In genomic region chr17:26068024-26068830, GRCm38 (mm10) we compare ENCODE assay signal across 7 mouse cellular contexts. TPM values are rescaled to one million over a fixed set of nuclear protein-coding genes. Genes with fewer than 3 reads are reported as not detected.
DNase-seq lines count a peak whose midpoint lies in the region; ATAC-seq and TF ChIP-seq lines count a peak whose summit lies in the region.

No protein-coding gene starts in this region.

- H3K9ac ChIP-seq in embryonic facial prominence, embryonic 12.5 days: peak overlapping the region; percentile 89
- H3K9ac ChIP-seq in heart, embryonic 14.5 days (ENCODE audit: low read length): peak overlapping the region; percentile 85
- H3K9ac ChIP-seq in limb, embryonic 12.5 days (replicated peaks): peak overlapping the region; percentile 82
- H3K9ac ChIP-seq in midbrain, postnatal 0 days (replicated peaks; ENCODE audit: low read length, poor library complexity, severe bottlenecking): peak overlapping the region; percentile 83

- H3K4me2 ChIP-seq in embryonic facial prominence, embryonic 12.5 days (replicated peaks): peak overlapping the region; percentile 100
- peak overlapping the region; percentile 99 for H3K4me2 ChIP-seq in heart, embryonic 14.5 days (ENCODE audit: low read length)
- H3K4me2 ChIP-seq in limb, embryonic 12.5 days: peak overlapping the region; percentile 99
- peak overlapping the region; percentile 99 for H3K4me2 ChIP-seq in midbrain, postnatal 0 days (ENCODE audit: low read depth, low read length, poor library complexity, severe bottlenecking)

- peaks cover 21% of the 10 kb centered on the region for H3K4me1 ChIP-seq in thymus, adult 2 months (replicated peaks; ENCODE audit: control insufficient read depth, insufficient read depth, low read length)
- peaks cover 42% of the 10 kb centered on the region for H3K4me1 ChIP-seq in embryonic facial prominence, embryonic 12.5 days
- peaks cover 23 to 45% of the 10 kb centered on the region in 2 experiments for H3K4me1 ChIP-seq in heart, embryonic 14.5 days (ENCODE audit: control insufficient read depth in 2 of 2, insufficient read depth in 2 of 2, low read length in 2 of 2)
- peaks cover 36% of the 10 kb centered on the region for H3K4me1 ChIP-seq in limb, embryonic 12.5 days (replicated peaks)
- H3K4me1 ChIP-seq in midbrain, postnatal 0 days (ENCODE audit: insufficient read depth, low read length): peaks cover 14% of the 10 kb centered on the region; the same call in 1 of the 2 replicates

- peak overlapping the region; percentile 84 for H3K4me3 ChIP-seq in thymus, adult 2 months (ENCODE audit: control insufficient read depth, insufficient read depth, low read length)
- peak overlapping the region; percentile 83 for H3K4me3 ChIP-seq in embryonic facial prominence, embryonic 12.5 days
- H3K4me3 ChIP-seq in heart, embryonic 14.5 days (ENCODE audit: control insufficient read depth in 1 of 2, insufficient read depth in 1 of 2, low read depth in 1 of 2, low read length in 2 of 2): peak overlapping the region; percentile 76 to 88
- H3K4me3 ChIP-seq in limb, embryonic 12.5 days (replicated peaks): peak overlapping the region; percentile 88
- H3K4me3 ChIP-seq in midbrain, postnatal 0 days (ENCODE audit: low read depth, low read length): peak overlapping the region; percentile 68

- DNase-seq in thymus, adult 2 months: peak; percentile 4
- DNase-seq in thymus, adult 18-20 months: no peak
- peak; percentile 10 for DNase-seq in midbrain, postnatal 0 days (ENCODE audit: low spot score)
- no peak for DNase-seq in urinary bladder, postnatal 36 days (ENCODE audit: low spot score in 2 of 2)

- no peak for TF ChIP-seq POLR2A in thymus, adult 2 months (IDR thresholded peaks at IDR 0.05; ENCODE audit: control insufficient read depth, extremely low read depth, insufficient read depth, low read length, poor library complexity)

- no peak overlapping the region for H3K27ac ChIP-seq in thymus, adult 2 months (ENCODE audit: control insufficient read depth, insufficient read depth, low read length)
- H3K27ac ChIP-seq in embryonic facial prominence, embryonic 12.5 days: 0 out of 2 replicates have a peak overlapping the region, but pooled peaks have one; percentile 74
- 0 out of 4 replicates have a peak overlapping the region, but pooled peaks of 1 of the 2 experiments have one; percentile 79 for H3K27ac ChIP-seq in heart, embryonic 14.5 days (replicated peaks in 1 of 2; ENCODE audit: control insufficient read depth in 1 of 2, insufficient read depth in 1 of 2, low read depth in 2 of 2, low read length in 2 of 2)
- no peak overlapping the region for H3K27ac ChIP-seq in limb, embryonic 12.5 days
- peak overlapping the region; percentile 94 for H3K27ac ChIP-seq in midbrain, postnatal 0 days (ENCODE audit: low read depth, low read length)

- H3K27me3 ChIP-seq in thymus, adult 2 months (ENCODE audit: control insufficient read depth, insufficient read depth, low read length): no peaks in the 10 kb centered on the region; the same call in 1 of the 2 replicates
- no peaks in the 10 kb centered on the region; the same call in 1 of the 2 replicates for H3K27me3 ChIP-seq in embryonic facial prominence, embryonic 12.5 days
- no peaks in the 10 kb centered on the region for H3K27me3 ChIP-seq in heart, embryonic 14.5 days (ENCODE audit: control insufficient read depth, insufficient read depth, low read length)
- H3K27me3 ChIP-seq in limb, embryonic 12.5 days: peaks cover 25% of the 10 kb centered on the region
- H3K27me3 ChIP-seq in midbrain, postnatal 0 days (ENCODE audit: insufficient read depth, low read length): no peaks in the 10 kb centered on the region

- ATAC-seq in embryonic facial prominence, embryonic 12.5 days (ENCODE audit: insufficient number of reproducible peaks, insufficient read depth, low FRiP score, low TSS enrichment): no peak
- peak; percentile 1; the same call in 1 of the 2 replicates for ATAC-seq in heart, embryonic 14.5 days (ENCODE audit: insufficient number of reproducible peaks, insufficient read depth, low FRiP score, low read depth)
- ATAC-seq in limb, embryonic 12.5 days (ENCODE audit: insufficient number of reproducible peaks, insufficient read depth, low FRiP score, low TSS enrichment, low read depth): no peak
- ATAC-seq in midbrain, postnatal 0 days (ENCODE audit: low FRiP score): peak; percentile 4; the same call in 1 of the 2 replicates

- 22% methylated on average over 44 of the region's 44 CpGs for WGBS in thymus, adult 2 months
- WGBS in embryonic facial prominence, embryonic 12.5 days: 1% methylated on average over 44 of the region's 44 CpGs
- 2% methylated on average over 44 of the region's 44 CpGs for WGBS in heart, embryonic 14.5 days
- WGBS in limb, embryonic 12.5 days: under 1% methylated on average over 44 of the region's 44 CpGs
- WGBS in midbrain, postnatal 0 days: under 1% methylated on average over 44 of the region's 44 CpGs

- H3K9me3 ChIP-seq in embryonic facial prominence, embryonic 12.5 days: no peaks in the 10 kb centered on the region
- H3K9me3 ChIP-seq in heart, embryonic 14.5 days (ENCODE audit: control insufficient read depth, low read length): no peaks in the 10 kb centered on the region
- H3K9me3 ChIP-seq in limb, embryonic 12.5 days: no peaks in the 10 kb centered on the region
- H3K9me3 ChIP-seq in midbrain, postnatal 0 days (ENCODE audit: low read length): no peaks in the 10 kb centered on the region

- H3K36me3 ChIP-seq in thymus, adult 2 months (ENCODE audit: control insufficient read depth, insufficient read depth, low read length): no peaks in the 10 kb centered on the region
- peaks cover 19% of the 10 kb centered on the region for H3K36me3 ChIP-seq in embryonic facial prominence, embryonic 12.5 days
- H3K36me3 ChIP-seq in heart, embryonic 14.5 days (ENCODE audit: control insufficient read depth, insufficient read depth, low read length): no peaks in the 10 kb centered on the region; the same call in 1 of the 2 replicates
- H3K36me3 ChIP-seq in limb, embryonic 12.5 days: peaks cover 23% of the 10 kb centered on the region
- H3K36me3 ChIP-seq in midbrain, postnatal 0 days (ENCODE audit: insufficient read depth, low read length): peaks cover 6% of the 10 kb centered on the region

- no peak for TF ChIP-seq CTCF in thymus, adult 2 months (IDR thresholded peaks at IDR 0.05; ENCODE audit: borderline replicate concordance, control insufficient read depth, extremely low read depth, insufficient read depth, low read length, poor library complexity)
- TF ChIP-seq CTCF in midbrain, postnatal 0 days (IDR thresholded peaks at IDR 0.05): no peak

RNA-seq across cellular contexts. Expression of gene Rab11fip3, which starts 1.1 kb away (rescaled TPM):
- 25.2 and 26.2 TPM in 2 replicates for polyA plus RNA-seq in thymus, adult 2 months (2012; rRNA removed)
- 30.4 and 33.1 TPM in 2 replicates for polyA plus RNA-seq in embryonic facial prominence, embryonic 12.5 days (2016; fragmentation: Nextera tagmentation; extraction: Ambion mirVana)
- polyA plus RNA-seq in heart, embryonic 14.5 days (2014; fragmentation: Nextera tagmentation; extraction: Ambion mirVana): 12.3 and 12.8 TPM in 2 replicates
- polyA plus RNA-seq in limb, embryonic 12.5 days (2016; fragmentation: Nextera tagmentation; extraction: Ambion mirVana): 25.0 and 26.9 TPM in 2 replicates
- total RNA-seq in midbrain, postnatal 0 days (2014; rRNA removed): 34.7 and 35.7 TPM in 2 replicates
- polyA plus RNA-seq in midbrain, postnatal 0 days (2015; fragmentation: Nextera tagmentation; extraction: Ambion mirVana): 14.8 and 18.3 TPM in 2 replicates

RNA-seq across cellular contexts. Expression of gene Decr2, which starts 21.9 kb away (rescaled TPM):
- polyA plus RNA-seq in thymus, adult 2 months (2012; rRNA removed): 10.0 and 11.5 TPM in 2 replicates
- polyA plus RNA-seq in embryonic facial prominence, embryonic 12.5 days (2016; fragmentation: Nextera tagmentation; extraction: Ambion mirVana): 38.5 and 39.0 TPM in 2 replicates
- polyA plus RNA-seq in heart, embryonic 14.5 days (2014; fragmentation: Nextera tagmentation; extraction: Ambion mirVana): 33.0 and 39.5 TPM in 2 replicates
- polyA plus RNA-seq in limb, embryonic 12.5 days (2016; fragmentation: Nextera tagmentation; extraction: Ambion mirVana): 29.4 and 31.7 TPM in 2 replicates
- total RNA-seq in midbrain, postnatal 0 days (2014; rRNA removed): 38.0 and 41.1 TPM in 2 replicates
- 42.3 and 44.4 TPM in 2 replicates for polyA plus RNA-seq in midbrain, postnatal 0 days (2015; fragmentation: Nextera tagmentation; extraction: Ambion mirVana)

RNA-seq across cellular contexts. Expression of gene Nme4, which starts 27.2 kb away (rescaled TPM):
- polyA plus RNA-seq in thymus, adult 2 months (2012; rRNA removed): 30.9 and 33.1 TPM in 2 replicates
- polyA plus RNA-seq in embryonic facial prominence, embryonic 12.5 days (2016; fragmentation: Nextera tagmentation; extraction: Ambion mirVana): 122 and 128 TPM in 2 replicates
- polyA plus RNA-seq in heart, embryonic 14.5 days (2014; fragmentation: Nextera tagmentation; extraction: Ambion mirVana): 58.5 and 68.2 TPM in 2 replicates
- 124 and 132 TPM in 2 replicates for polyA plus RNA-seq in limb, embryonic 12.5 days (2016; fragmentation: Nextera tagmentation; extraction: Ambion mirVana)
- 6.4 and 7.7 TPM in 2 replicates for total RNA-seq in midbrain, postnatal 0 days (2014; rRNA removed)
- 9.2 and 10.2 TPM in 2 replicates for polyA plus RNA-seq in midbrain, postnatal 0 days (2015; fragmentation: Nextera tagmentation; extraction: Ambion mirVana)

RNA-seq across cellular contexts. Expression of gene Tmem8, which starts 44.9 kb away (rescaled TPM):
- 38.2 and 43.2 TPM in 2 replicates for polyA plus RNA-seq in thymus, adult 2 months (2012; rRNA removed)
- polyA plus RNA-seq in embryonic facial prominence, embryonic 12.5 days (2016; fragmentation: Nextera tagmentation; extraction: Ambion mirVana): 0.99 and 1.3 TPM in 2 replicates
- 0.44 and 0.58 TPM in 2 replicates for polyA plus RNA-seq in heart, embryonic 14.5 days (2014; fragmentation: Nextera tagmentation; extraction: Ambion mirVana)
- polyA plus RNA-seq in limb, embryonic 12.5 days (2016; fragmentation: Nextera tagmentation; extraction: Ambion mirVana): 0.55 and 0.87 TPM in 2 replicates
- 9.0 and 9.5 TPM in 2 replicates for total RNA-seq in midbrain, postnatal 0 days (2014; rRNA removed)
- polyA plus RNA-seq in midbrain, postnatal 0 days (2015; fragmentation: Nextera tagmentation; extraction: Ambion mirVana): 3.5 TPM in 2 replicates

RNA-seq across cellular contexts. Expression of gene Mrpl28, which starts 55.1 kb away (rescaled TPM):
- 80.0 and 82.6 TPM in 2 replicates for polyA plus RNA-seq in thymus, adult 2 months (2012; rRNA removed)
- 204 and 216 TPM in 2 replicates for polyA plus RNA-seq in embryonic facial prominence, embryonic 12.5 days (2016; fragmentation: Nextera tagmentation; extraction: Ambion mirVana)
- 224 and 237 TPM in 2 replicates for polyA plus RNA-seq in heart, embryonic 14.5 days (2014; fragmentation: Nextera tagmentation; extraction: Ambion mirVana)
- polyA plus RNA-seq in limb, embryonic 12.5 days (2016; fragmentation: Nextera tagmentation; extraction: Ambion mirVana): 203 and 218 TPM in 2 replicates
- 95.0 and 117 TPM in 2 replicates for total RNA-seq in midbrain, postnatal 0 days (2014; rRNA removed)
- 165 and 179 TPM in 2 replicates for polyA plus RNA-seq in midbrain, postnatal 0 days (2015; fragmentation: Nextera tagmentation; extraction: Ambion mirVana)

Comparison
In these comparisons a context has a peak if more than half of its experiments do, and no peak if none do; other contexts are left out.
1. DNase-seq: peak in thymus, adult 2 months (single experiment) and midbrain, postnatal 0 days (single experiment); none in thymus, adult 18-20 months (0 of 2) and urinary bladder, postnatal 36 days (0 of 2).
2. H3K27ac ChIP-seq: peak in embryonic facial prominence, embryonic 12.5 days (single experiment) and midbrain, postnatal 0 days (single experiment); none in thymus, adult 2 months (single experiment) and limb, embryonic 12.5 days (single experiment).
3. ATAC-seq: peak in heart, embryonic 14.5 days (single experiment) and midbrain, postnatal 0 days (single experiment); none in embryonic facial prominence, embryonic 12.5 days (single experiment) and limb, embryonic 12.5 days (single experiment).
4. Peak in every context shown above with its lines, with median percentiles within 50 percentile points of each other: H3K4me3 ChIP-seq, H3K4me2 ChIP-seq and H3K9ac ChIP-seq.